Mouse (Mus musculus): ENCODE measurements around the gene Dnttip1. TPM values are rescaled to one million over a fixed set of nuclear protein-coding genes. Genes with fewer than 3 reads are reported as not detected.

Dnttip1 gene
- total and polyA plus RNA-seq, 3 experiments, result 20.6 to 59.9 TPM; not detected in 1

- TF ChIP-seq MAFK (IDR thresholded peaks at IDR 0.05; ENCODE audit: borderline replicate concordance, low read depth, low read length), result no peak
- peak; percentile 1; the same call in 1 of the 2 replicates for TF ChIP-seq SIN3A (IDR thresholded peaks at IDR 0.05; ENCODE audit: low read length)
- DNase-seq (ENCODE audit: low read depth, low spot score), result no peak
- no peaks in the 10 kb centered on the region for H3K27me3 ChIP-seq (ENCODE audit: control insufficient read depth in 1 of 2, insufficient read depth in 2 of 2, low read length in 2 of 2)
- H3K9ac ChIP-seq (ENCODE audit: control insufficient read depth, low read depth, low read length, poor library complexity, severe bottlenecking), result peak overlapping the region; percentile 66
- no peaks in the 10 kb centered on the region for H3K9me3 ChIP-seq (replicated peaks; ENCODE audit: insufficient read depth, low read length)
- peak overlapping the region; percentile 63 to 88 for H3K4me3 ChIP-seq (ENCODE audit: control insufficient read depth in 1 of 2, insufficient read depth in 1 of 2, low read depth in 2 of 2, low read length in 2 of 2)
- no peak overlapping the region; the same call in 1 of the 2 replicates for H3K27ac ChIP-seq (ENCODE audit: control insufficient read depth, low read depth, low read length)
- H3K36me3 ChIP-seq (ENCODE audit: control insufficient read depth in 1 of 2, insufficient read depth in 2 of 2, low read length in 2 of 2), result peaks cover 0 to 5% of the 10 kb centered on the region in 2 experiments; a peak in 1 of 4 replicates
- peaks cover 3 to 9% of the 10 kb centered on the region in 2 experiments; a peak in 3 of 4 replicates for H3K4me1 ChIP-seq (ENCODE audit: control insufficient read depth in 1 of 2, insufficient read depth in 2 of 2, low read length in 2 of 2)
- H3K79me2 ChIP-seq (ENCODE audit: control insufficient read depth, insufficient read depth, low read length, poor library complexity), result no peaks in the 10 kb centered on the region; the same call in 1 of the 2 replicates
Observed at GRCm38 (mm10) chr2:164786388-164786885, 40.7 kb downstream of the Dnttip1 start.

- Histone ChIP-seq H3K36me3 (ENCODE audit: control insufficient read depth in 1 of 2, insufficient read depth in 2 of 2, low read length in 2 of 2) (peaks cover 0 to 5% of the 10 kb centered on the region in 2 experiments; a peak in 1 of 4 replicates), H3K9ac (ENCODE audit: control insufficient read depth, low read depth, low read length, poor library complexity, severe bottlenecking) (no peak overlapping the region), H3K27me3 (ENCODE audit: control insufficient read depth in 1 of 2, insufficient read depth in 2 of 2, low read length in 2 of 2) (no peaks in the 10 kb centered on the region), H3K4me3 (ENCODE audit: control insufficient read depth in 1 of 2, insufficient read depth in 1 of 2, low read depth in 2 of 2, low read length in 2 of 2) (no peak overlapping the region), H3K27ac (ENCODE audit: control insufficient read depth, low read depth, low read length) (no peak overlapping the region), H3K4me1 (ENCODE audit: control insufficient read depth in 1 of 2, insufficient read depth in 2 of 2, low read length in 2 of 2) (peaks cover 3 to 9% of the 10 kb centered on the region in 2 experiments; a peak in 3 of 4 replicates), H3K9me3 (replicated peaks; ENCODE audit: insufficient read depth, low read length) (no peaks in the 10 kb centered on the region), H3K79me2 (ENCODE audit: control insufficient read depth, insufficient read depth, low read length, poor library complexity) (no peaks in the 10 kb centered on the region; the same call in 1 of the 2 replicates)
- DNase-seq (ENCODE audit: low read depth, low spot score), result no peak
- TF ChIP-seq CHD1 (IDR thresholded peaks at IDR 0.05; ENCODE audit: low read depth, low read length) (no peak), USF1 (IDR thresholded peaks at IDR 0.05; ENCODE audit: low read depth, low read length) (no peak), ETS1 (IDR thresholded peaks at IDR 0.05; ENCODE audit: low read depth, low read length) (no peak), TCF12 (IDR thresholded peaks at IDR 0.05; ENCODE audit: low read depth, low read length) (no peak), EP300 (IDR thresholded peaks at IDR 0.05; ENCODE audit: low read depth in 1 of 2, low read length in 2 of 2) (no peak), MAFK (IDR thresholded peaks at IDR 0.05; ENCODE audit: borderline replicate concordance, low read depth, low read length) (no peak), MYB (IDR thresholded peaks at IDR 0.05; ENCODE audit: low read depth, low read length) (no peak), NELFE (IDR thresholded peaks at IDR 0.05; ENCODE audit: low read depth, low read length) (no peak), ZKSCAN1 (IDR thresholded peaks at IDR 0.05; ENCODE audit: low read depth, low read length) (no peak), SIN3A (IDR thresholded peaks at IDR 0.05; ENCODE audit: low read length) (no peak), MAX (IDR thresholded peaks at IDR 0.05; ENCODE audit: low read length) (no peak), UBTF (IDR thresholded peaks at IDR 0.05; ENCODE audit: borderline replicate concordance, insufficient read depth, low read depth, low read length) (no peak)
Observed at GRCm38 (mm10) chr2:164787032-164787431, 41.2 kb downstream of the Dnttip1 start.

DNA sequence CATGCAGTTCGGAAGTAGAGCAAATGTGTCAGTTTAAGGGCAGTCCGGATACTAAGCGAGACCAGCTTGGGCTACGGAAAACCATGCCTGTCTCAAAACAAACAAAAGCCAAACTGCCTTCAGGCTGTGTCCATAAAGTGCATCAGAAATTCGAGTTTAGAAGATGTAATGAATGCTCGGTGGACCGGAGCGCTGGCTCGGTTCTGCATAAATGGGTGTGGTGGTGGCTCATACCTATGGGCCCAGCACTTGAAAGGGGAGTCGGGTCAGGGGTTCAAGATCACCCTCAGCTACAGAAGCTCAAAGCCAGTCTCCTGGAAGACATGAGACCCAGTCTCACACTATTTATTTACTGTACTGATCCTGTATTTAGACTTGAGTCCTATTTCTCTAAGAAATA lies 42.0 kb downstream of the Dnttip1 start:
- H3K36me3 ChIP-seq (ENCODE audit: control insufficient read depth in 1 of 2, insufficient read depth in 2 of 2, low read length in 2 of 2), result peaks cover 0 to 5% of the 10 kb centered on the region in 2 experiments; a peak in 1 of 4 replicates
- H3K27ac ChIP-seq (ENCODE audit: control insufficient read depth, low read depth, low read length), result no peak overlapping the region
- no peaks in the 10 kb centered on the region for H3K27me3 ChIP-seq (ENCODE audit: control insufficient read depth in 1 of 2, insufficient read depth in 2 of 2, low read length in 2 of 2)
- H3K9me3 ChIP-seq (replicated peaks; ENCODE audit: insufficient read depth, low read length), result no peaks in the 10 kb centered on the region
- DNase-seq (ENCODE audit: low read depth, low spot score), result no peak
- no peak overlapping the region for H3K9ac ChIP-seq (ENCODE audit: control insufficient read depth, low read depth, low read length, poor library complexity, severe bottlenecking)
- H3K4me3 ChIP-seq (ENCODE audit: control insufficient read depth in 1 of 2, insufficient read depth in 1 of 2, low read depth in 2 of 2, low read length in 2 of 2), result no peak overlapping the region
- peaks cover 3 to 9% of the 10 kb centered on the region in 2 experiments; a peak in 3 of 4 replicates for H3K4me1 ChIP-seq (ENCODE audit: control insufficient read depth in 1 of 2, insufficient read depth in 2 of 2, low read length in 2 of 2)
- H3K79me2 ChIP-seq (ENCODE audit: control insufficient read depth, insufficient read depth, low read length, poor library complexity), result no peaks in the 10 kb centered on the region; the same call in 1 of the 2 replicates
- no peak for TF ChIP-seq BHLHE40 (IDR thresholded peaks at IDR 0.05; ENCODE audit: borderline replicate concordance, low read depth, low read length)
- no peak for TF ChIP-seq MXI1 (IDR thresholded peaks at IDR 0.05; ENCODE audit: low read depth, low read length)
- TF ChIP-seq ZKSCAN1 (IDR thresholded peaks at IDR 0.05; ENCODE audit: low read depth, low read length), result no peak
- no peak for TF ChIP-seq TAL1 (IDR thresholded peaks at IDR 0.05; ENCODE audit: low read length)
- TF ChIP-seq E2F4 (IDR thresholded peaks at IDR 0.05; ENCODE audit: borderline replicate concordance, low read depth, low read length), result no peak
- TF ChIP-seq GABPA (IDR thresholded peaks at IDR 0.05; ENCODE audit: low read depth, low read length), result no peak
- TF ChIP-seq POLR2AphosphoS2 (IDR thresholded peaks at IDR 0.05; ENCODE audit: low read length), result no peak
- no peak for TF ChIP-seq MAZ (IDR thresholded peaks at IDR 0.05; ENCODE audit: low read depth, low read length)
- no peak for TF ChIP-seq ZC3H11A (IDR thresholded peaks at IDR 0.05; ENCODE audit: low read depth, low read length)
- TF ChIP-seq MAX (IDR thresholded peaks at IDR 0.05; ENCODE audit: low read length), result no peak
- no peak for TF ChIP-seq ELF1 (IDR thresholded peaks at IDR 0.05; ENCODE audit: low read depth, low read length)
- TF ChIP-seq MEF2A (IDR thresholded peaks at IDR 0.05; ENCODE audit: extremely low read depth, insufficient replicate concordance, low read depth, low read length, poor library complexity, severe bottlenecking), result no peak
- TF ChIP-seq GATA1 (IDR thresholded peaks at IDR 0.05; ENCODE audit: low read depth, low read length), result no peak
- TF ChIP-seq NRF1 (IDR thresholded peaks at IDR 0.05; ENCODE audit: insufficient read depth, low read depth, low read length, poor library complexity, severe bottlenecking), result no peak
- TF ChIP-seq KAT2A (conservative IDR thresholded peaks at IDR 0.05; ENCODE audit: low read depth, low read length), result no peak

Data from MEL (cell line).